Mouse (Mus musculus) midbrain, postnatal 0 days (tissue): ENCODE data around the gene Arhgap24. TPM values are rescaled to one million over a fixed set of nuclear protein-coding genes. Genes with fewer than 3 reads are reported as not detected.

Experiments
- ATAC-seq: fragments of 200-750 bp; cut with Nextera tagmentation; 2 replicates; pipeline ENCODE4 v1.8.0; 2017; ENCODE audit warnings: moderate number of reproducible peaks, mild to moderate bottlenecking, moderate TSS enrichment, moderate library complexity; ENCODE audit not compliant: low FRiP score
- DNase-seq: peaks from one replicate; pipeline ENCODE4 v3.0.0-alpha.2; 2015; ENCODE audit warnings: low spot score
- H3K27ac ChIP-seq: fragments of 300-500 bp; sonication (generic); 2 replicates; pipeline ENCODE4 v1.5.1; 2014; ENCODE audit warnings: low read depth, mild to moderate bottlenecking, low read length, mixed read lengths
- H3K27me3 ChIP-seq: fragments of 300-500 bp; sonication (generic); 2 replicates; pipeline ENCODE4 v1.6.1; 2014; ENCODE audit warnings: low read length, control low read depth, mixed read lengths; ENCODE audit not compliant: insufficient read depth
- H3K36me3 ChIP-seq: fragments of 300-500 bp; sonication (generic); 2 replicates; pipeline ENCODE4 v1.6.1; 2014; ENCODE audit warnings: low read length, control low read depth, mixed read lengths; ENCODE audit not compliant: insufficient read depth
- H3K4me1 ChIP-seq: fragments of 300-500 bp; sonication (generic); 2 replicates; pipeline ENCODE4 v1.6.1; 2014; ENCODE audit warnings: mild to moderate bottlenecking, control low read depth, antibody characterized with exemption, low read length, mixed read lengths; ENCODE audit not compliant: insufficient read depth
- H3K4me2 ChIP-seq: fragments of 300-500 bp; sonication (generic); 2 replicates; pipeline ENCODE4 v1.6.1; 2014; ENCODE audit warnings: low read depth, mild to moderate bottlenecking, low read length, mixed read lengths; ENCODE audit not compliant: poor library complexity, severe bottlenecking
- H3K4me3 ChIP-seq: fragments of 300-500 bp; sonication (generic); 2 replicates; pipeline ENCODE4 v1.5.1; 2014; ENCODE audit warnings: low read depth, mild to moderate bottlenecking, low read length, moderate library complexity
- H3K9ac ChIP-seq: fragments of 300-500 bp; sonication (generic); replicated peaks from 2 replicates; pipeline ENCODE4 v1.6.1; 2014; ENCODE audit warnings: mild to moderate bottlenecking, low read length, moderate library complexity, mixed read lengths; ENCODE audit not compliant: poor library complexity, severe bottlenecking
- H3K9me3 ChIP-seq: fragments of 300-500 bp; sonication (generic); 2 replicates; pipeline ENCODE4 v1.6.1; 2016; ENCODE audit warnings: low read length, control low read depth
- CTCF ChIP-seq: IDR thresholded peaks from 2 replicates; pipeline ENCODE4 v1.5.1; 2016; ENCODE audit warnings: antibody characterized with exemption, mild to moderate bottlenecking
- WGBS: fragments of 180-500 bp; shearing (Covaris S2); extraction: QIAGEN DNeasy Blood & Tissue Kit; methylation state at CpG from one replicate; pipeline ENCODE4 v1.1.7; 2014; 5-methylcytosine and 5-hydroxymethylcytosine counted together
- polyA plus RNA-seq: library from polyadenylated mRNA; unstranded; fragments of >200 nt; fragmentation: Nextera tagmentation; extraction: Ambion mirVana; gene quantifications from 2 replicates; pipeline ENCODE4 v1.2.1, GENCODE M21; 2015
- total RNA-seq: library from RNA; depleted of rRNA; stranded (reverse); fragments of >200 nt; gene quantifications from 2 replicates; pipeline ENCODE4 v1.2.3, GENCODE M21; 2014

Gene Arhgap24
- total and polyA plus RNA-seq, 2 experiments from 2014 or later: 14.6 to 19.3 TPM

- no peaks in the 10 kb centered on the region for H3K27me3 ChIP-seq
- H3K4me1 ChIP-seq: no peaks in the 10 kb centered on the region
- H3K4me2 ChIP-seq: no peak overlapping the region
- no peak overlapping the region for H3K27ac ChIP-seq
- WGBS: 74% methylated on average over 4 of the region's 4 CpGs
- no peak overlapping the region for H3K4me3 ChIP-seq
- H3K9me3 ChIP-seq: no peaks in the 10 kb centered on the region
- no peak overlapping the region for H3K9ac ChIP-seq
- ATAC-seq (no peak), DNase-seq (no peak)
- no peaks in the 10 kb centered on the region for H3K36me3 ChIP-seq
- TF ChIP-seq CTCF: no peak
Measured at GRCm38 (mm10) chr5:102783585-102783984, 302.4 kb downstream of the Arhgap24 start.

GRCm38 (mm10) chr5:102786123-102786522, 304.9 kb downstream of the Arhgap24 start:
- Histone ChIP-seq H3K9me3 (no peaks in the 10 kb centered on the region), H3K36me3 (no peaks in the 10 kb centered on the region), H3K9ac (no peak overlapping the region), H3K27me3 (no peaks in the 10 kb centered on the region), H3K4me1 (no peaks in the 10 kb centered on the region), H3K4me2 (no peak overlapping the region), H3K27ac (no peak overlapping the region), H3K4me3 (no peak overlapping the region)
- DNase-seq (no peak), ATAC-seq (no peak)
- 71% methylated on average over 2 of the region's 2 CpGs for WGBS
- no peak for TF ChIP-seq CTCF

GRCm38 (mm10) chr5:102788437-102788836, 307.2 kb downstream of the Arhgap24 start:
- Histone ChIP-seq H3K36me3 (no peaks in the 10 kb centered on the region), H3K4me3 (no peak overlapping the region), H3K9ac (no peak overlapping the region), H3K27ac (no peak overlapping the region), H3K9me3 (no peaks in the 10 kb centered on the region), H3K4me2 (no peak overlapping the region), H3K27me3 (no peaks in the 10 kb centered on the region), H3K4me1 (no peaks in the 10 kb centered on the region)
- DNase-seq (no peak), ATAC-seq (no peak)
- WGBS: 85% methylated on average over 3 of the region's 3 CpGs
- TF ChIP-seq CTCF: no peak

GRCm38 (mm10) chr5:102791273-102791672, 310.1 kb downstream of the Arhgap24 start:
- no peak overlapping the region for H3K27ac ChIP-seq
- no peak for TF ChIP-seq CTCF
- 61% methylated on average over 4 of the region's 4 CpGs for WGBS
- DNase-seq (no peak), ATAC-seq (no peak)
- H3K9me3 ChIP-seq: no peaks in the 10 kb centered on the region
- no peak overlapping the region for H3K4me2 ChIP-seq
- no peak overlapping the region for H3K4me3 ChIP-seq
- H3K4me1 ChIP-seq: no peaks in the 10 kb centered on the region
- no peaks in the 10 kb centered on the region for H3K36me3 ChIP-seq
- H3K9ac ChIP-seq: no peak overlapping the region
- H3K27me3 ChIP-seq: no peaks in the 10 kb centered on the region

GRCm38 (mm10) chr5:102793536-102793935, 312.3 kb downstream of the Arhgap24 start:
- Histone ChIP-seq H3K4me3 (no peak overlapping the region), H3K27me3 (no peaks in the 10 kb centered on the region), H3K4me2 (no peak overlapping the region), H3K36me3 (no peaks in the 10 kb centered on the region), H3K4me1 (no peaks in the 10 kb centered on the region), H3K9me3 (no peaks in the 10 kb centered on the region), H3K9ac (no peak overlapping the region), H3K27ac (no peak overlapping the region)
- TF ChIP-seq CTCF: no peak
- WGBS: 74% methylated on average over 11 of the region's 11 CpGs
- ATAC-seq (no peak), DNase-seq (no peak)

- Histone ChIP-seq H3K4me1 (no peaks in the 10 kb centered on the region), H3K27ac (no peak overlapping the region), H3K9me3 (no peaks in the 10 kb centered on the region), H3K27me3 (no peaks in the 10 kb centered on the region), H3K9ac (no peak overlapping the region), H3K4me3 (no peak overlapping the region), H3K4me2 (no peak overlapping the region), H3K36me3 (no peaks in the 10 kb centered on the region)
- TF ChIP-seq CTCF: no peak
- no peak for ATAC-seq
- DNase-seq: no peak
- 87% methylated on average over 3 of the region's 3 CpGs for WGBS
Measured at GRCm38 (mm10) chr5:102801469-102801868, 320.3 kb downstream of the Arhgap24 start.

- no peaks in the 10 kb centered on the region for H3K27me3 ChIP-seq
- H3K27ac ChIP-seq: no peak overlapping the region
- no peak for TF ChIP-seq CTCF
- no peaks in the 10 kb centered on the region for H3K9me3 ChIP-seq
- WGBS: 85% methylated on average over 6 of the region's 6 CpGs
- ATAC-seq: no peak
- no peak overlapping the region for H3K4me2 ChIP-seq
- no peaks in the 10 kb centered on the region for H3K36me3 ChIP-seq
- no peak overlapping the region for H3K4me3 ChIP-seq
- no peak for DNase-seq
- H3K4me1 ChIP-seq: no peaks in the 10 kb centered on the region
- no peak overlapping the region for H3K9ac ChIP-seq
Measured at GRCm38 (mm10) chr5:102802833-102803232, 321.6 kb downstream of the Arhgap24 start.
